Mouse (Mus musculus) cerebellum, postnatal 4 days (tissue): ENCODE measurements around the gene Auts2.
A peak's percentile ranks its signal among the peaks of the same experiment; 100 is the strongest.

Experiments used
- DNase-seq, 2 experiments: peaks; one replicate each; pipeline ENCODE4 v3.0.0; 2022; ENCODE audit warnings: low spot score in 2 of 2, mixed read lengths in 1 of 2

The Auts2 gene

GRCm38 (mm10) chr5:132184395-132185095, 358.6 kb downstream of the Auts2 start:
- DNase-seq, result no peak

GRCm38 (mm10) chr5:132182077-132182476, 361.1 kb downstream of the Auts2 start:
- no peak for DNase-seq

GRCm38 (mm10) chr5:132170010-132170409, 373.1 kb downstream of the Auts2 start:
- DNase-seq, result peak; percentile 31 to 67

- DNase-seq, result no peak
Measured at GRCm38 (mm10) chr5:132168805-132169204, 374.3 kb downstream of the Auts2 start.

GRCm38 (mm10) chr5:132168224-132168623, 374.9 kb downstream of the Auts2 start:
- DNase-seq, result no peak

- DNase-seq, result no peak
Measured at GRCm38 (mm10) chr5:132166559-132166958, 376.6 kb downstream of the Auts2 start.

GRCm38 (mm10) chr5:132163960-132164359, 379.2 kb downstream of the Auts2 start:
- DNase-seq, result no peak

- DNase-seq, result no peak
Measured at GRCm38 (mm10) chr5:132162206-132162533, 381.0 kb downstream of the Auts2 start.

- DNase-seq, result peak in 1 of 2 experiments; percentile 30
Measured at GRCm38 (mm10) chr5:132161338-132162205, 381.6 kb downstream of the Auts2 start.

- DNase-seq, result no peak
Measured at GRCm38 (mm10) chr5:132144181-132144580, 399.0 kb downstream of the Auts2 start.

GRCm38 (mm10) chr5:132140816-132141215, 402.3 kb downstream of the Auts2 start:
- DNase-seq, result no peak

GRCm38 (mm10) chr5:132135941-132136663, 407.0 kb downstream of the Auts2 start:
- DNase-seq, result peak in 1 of 2 experiments; percentile 19

GRCm38 (mm10) chr5:132131948-132132347, 411.2 kb downstream of the Auts2 start:
- DNase-seq, result no peak

- DNase-seq, result no peak
Measured at GRCm38 (mm10) chr5:132130577-132130976, 412.6 kb downstream of the Auts2 start.

GRCm38 (mm10) chr5:132126626-132127025, 416.5 kb downstream of the Auts2 start:
- no peak for DNase-seq

GRCm38 (mm10) chr5:132115631-132116030, 427.5 kb downstream of the Auts2 start:
- DNase-seq, result peak in 1 of 2 experiments; percentile 18

GRCm38 (mm10) chr5:132114561-132115301, 428.4 kb downstream of the Auts2 start:
- no peak for DNase-seq

GRCm38 (mm10) chr5:132113480-132113879, 429.7 kb downstream of the Auts2 start:
- peak in 1 of 2 experiments; percentile 14 for DNase-seq

GRCm38 (mm10) chr5:132112666-132113065, 430.5 kb downstream of the Auts2 start:
- DNase-seq, result no peak

GRCm38 (mm10) chr5:132102426-132102825, 440.7 kb downstream of the Auts2 start:
- DNase-seq, result no peak

GRCm38 (mm10) chr5:132098461-132098860, 444.7 kb downstream of the Auts2 start:
- DNase-seq, result no peak

GRCm38 (mm10) chr5:132092721-132093120, 450.4 kb downstream of the Auts2 start:
- no peak for DNase-seq
